Mouse (Mus musculus) liver, embryonic 16.5 days (tissue): ENCODE measurements around the gene Cldn2. TPM values are rescaled to one million over a fixed set of nuclear protein-coding genes. Genes with fewer than 3 reads are reported as not detected.

ENCODE experiments used
- ATAC-seq: fragments of 200-750 bp; cut with Nextera tagmentation; 2 replicates; pipeline ENCODE4 v1.8.0; 2017; ENCODE audit warnings: low read depth, mild to moderate bottlenecking, moderate number of reproducible peaks, moderate library complexity
- H3K27ac ChIP-seq: fragments of 300-500 bp; sonication (generic); 2 replicates; pipeline ENCODE4 v1.5.1; 2014; ENCODE audit warnings: mild to moderate bottlenecking, low read length
- H3K27me3 ChIP-seq: fragments of 300-500 bp; sonication (generic); 2 replicates; pipeline ENCODE4 v1.6.1; 2014; ENCODE audit warnings: low read depth, low read length, mixed read lengths; ENCODE audit not compliant: control insufficient read depth, insufficient read depth
- H3K36me3 ChIP-seq: fragments of 300-500 bp; sonication (generic); 2 replicates; pipeline ENCODE4 v1.6.1; 2014; ENCODE audit warnings: mild to moderate bottlenecking; ENCODE audit not compliant: control insufficient read depth, insufficient read depth
- H3K4me1 ChIP-seq: fragments of 300-500 bp; sonication (generic); 2 replicates; pipeline ENCODE4 v1.6.1; 2014; ENCODE audit warnings: low read depth, low read length, mixed read lengths; ENCODE audit not compliant: control insufficient read depth
- H3K4me2 ChIP-seq: fragments of 300-500 bp; sonication (generic); 2 replicates; pipeline ENCODE4 v1.6.1; 2014; ENCODE audit warnings: low read depth, low read length, mixed read lengths
- H3K4me3 ChIP-seq: fragments of 300-500 bp; sonication (generic); 2 replicates; pipeline ENCODE4 v1.5.1; 2014; ENCODE audit warnings: low read depth, mild to moderate bottlenecking, low read length
- H3K9ac ChIP-seq: fragments of 300-500 bp; sonication (generic); 2 replicates; pipeline ENCODE4 v1.6.1; 2014; ENCODE audit warnings: low read depth, low read length
- H3K9me3 ChIP-seq: fragments of 300-500 bp; sonication (generic); replicated peaks from 2 replicates; pipeline ENCODE4 v1.6.1; 2016; ENCODE audit warnings: low read length; ENCODE audit not compliant: control insufficient read depth
- WGBS: fragments of 180-500 bp; shearing (Covaris S2); extraction: QIAGEN DNeasy Blood & Tissue Kit; methylation state at CpG from one replicate; pipeline ENCODE4 v1.1.7; 2014; ENCODE audit not compliant: insufficient replicate concordance; 5-methylcytosine and 5-hydroxymethylcytosine counted together
- polyA plus RNA-seq: library from polyadenylated mRNA; unstranded; fragments of >200 nt; fragmentation: Nextera tagmentation; extraction: Ambion mirVana; gene quantifications from 2 replicates; pipeline ENCODE4 v1.2.1, GENCODE M21; 2015

Gene Cldn2
- polyA plus RNA-seq, 1 experiment from 2014 or later = 1.8 TPM

DNA sequence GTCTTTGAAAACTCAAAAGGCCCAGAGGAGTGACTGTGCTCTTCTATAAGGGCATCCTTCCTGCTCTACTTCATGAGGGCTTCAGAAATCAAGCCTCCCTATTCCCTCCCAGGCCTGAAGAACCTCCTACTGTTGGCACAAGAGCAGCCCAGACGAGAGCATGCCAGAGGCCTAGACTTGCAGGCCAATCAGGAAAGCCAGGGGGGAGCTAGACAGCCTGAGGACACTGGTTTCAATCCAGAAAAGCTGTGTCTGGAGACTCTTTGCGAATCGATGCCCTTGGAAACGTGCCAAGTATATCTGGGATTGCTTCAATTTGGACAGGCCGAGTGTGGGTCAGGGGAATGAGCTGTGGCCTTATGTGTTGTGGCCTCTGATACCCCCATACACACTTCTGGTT, 21.2 kb upstream of the Cldn2 start:
- 42% methylated on average over 5 of the region's 5 CpGs for WGBS
- Histone ChIP-seq H3K4me2 (no peak overlapping the region), H3K4me3 (no peak overlapping the region), H3K9ac (no peak overlapping the region), H3K4me1 (peaks cover 6% of the 10 kb centered on the region), H3K27me3 (no peaks in the 10 kb centered on the region), H3K9me3 (no peaks in the 10 kb centered on the region), H3K36me3 (no peaks in the 10 kb centered on the region), H3K27ac (no peak overlapping the region)
- no peak for ATAC-seq

DNA sequence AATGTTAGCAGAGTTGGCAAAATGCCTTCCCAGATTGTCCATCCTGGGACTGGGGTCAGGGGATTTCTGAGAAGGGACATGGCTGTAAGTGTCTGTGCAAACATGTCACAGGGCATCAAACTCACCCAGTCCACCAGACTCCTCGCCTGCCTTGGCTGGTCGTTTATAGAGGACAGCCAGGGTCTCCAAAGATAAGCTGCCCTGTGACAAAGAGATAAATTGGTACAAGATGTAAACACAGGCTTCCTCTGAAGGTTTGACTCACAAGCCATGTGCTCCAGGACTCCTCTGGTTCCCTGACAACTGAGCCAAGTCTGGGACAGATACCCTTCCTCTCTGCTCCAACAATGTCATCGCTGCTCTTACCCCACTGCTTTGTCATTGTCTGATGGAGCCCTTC, 19.6 kb upstream of the Cldn2 start:
- Histone ChIP-seq H3K4me2 (no peak overlapping the region), H3K4me1 (peaks cover 6% of the 10 kb centered on the region), H3K9me3 (no peaks in the 10 kb centered on the region), H3K27me3 (no peaks in the 10 kb centered on the region), H3K36me3 (no peaks in the 10 kb centered on the region), H3K4me3 (no peak overlapping the region), H3K27ac (no peak overlapping the region; the same call in 1 of the 2 replicates), H3K9ac (no peak overlapping the region)
- 20% methylated on average over 3 of the region's 3 CpGs for WGBS
- ATAC-seq = peak; percentile 70

DNA sequence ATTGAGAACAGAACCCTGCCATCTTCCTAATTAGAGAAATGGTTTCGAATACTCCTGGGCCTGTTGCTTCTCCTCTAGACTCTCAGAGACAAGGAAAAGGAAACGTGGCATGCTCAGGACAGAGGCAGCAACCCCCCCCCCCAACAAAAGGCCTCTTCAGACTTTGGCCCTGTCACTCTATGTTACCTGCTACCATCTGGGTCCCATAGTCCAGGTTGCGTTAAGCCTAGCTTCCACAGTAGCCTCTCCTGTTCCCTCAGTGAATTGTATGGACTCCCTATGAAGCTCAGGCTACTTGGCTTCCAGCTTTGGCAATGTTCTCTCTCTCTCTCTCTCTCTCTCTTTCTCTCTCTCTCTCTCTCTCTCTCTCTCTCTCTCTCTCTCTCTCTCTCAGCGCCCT, 19.1 kb upstream of the Cldn2 start:
- no peak for ATAC-seq
- Histone ChIP-seq H3K9me3 (no peaks in the 10 kb centered on the region), H3K27ac (no peak overlapping the region)

DNA sequence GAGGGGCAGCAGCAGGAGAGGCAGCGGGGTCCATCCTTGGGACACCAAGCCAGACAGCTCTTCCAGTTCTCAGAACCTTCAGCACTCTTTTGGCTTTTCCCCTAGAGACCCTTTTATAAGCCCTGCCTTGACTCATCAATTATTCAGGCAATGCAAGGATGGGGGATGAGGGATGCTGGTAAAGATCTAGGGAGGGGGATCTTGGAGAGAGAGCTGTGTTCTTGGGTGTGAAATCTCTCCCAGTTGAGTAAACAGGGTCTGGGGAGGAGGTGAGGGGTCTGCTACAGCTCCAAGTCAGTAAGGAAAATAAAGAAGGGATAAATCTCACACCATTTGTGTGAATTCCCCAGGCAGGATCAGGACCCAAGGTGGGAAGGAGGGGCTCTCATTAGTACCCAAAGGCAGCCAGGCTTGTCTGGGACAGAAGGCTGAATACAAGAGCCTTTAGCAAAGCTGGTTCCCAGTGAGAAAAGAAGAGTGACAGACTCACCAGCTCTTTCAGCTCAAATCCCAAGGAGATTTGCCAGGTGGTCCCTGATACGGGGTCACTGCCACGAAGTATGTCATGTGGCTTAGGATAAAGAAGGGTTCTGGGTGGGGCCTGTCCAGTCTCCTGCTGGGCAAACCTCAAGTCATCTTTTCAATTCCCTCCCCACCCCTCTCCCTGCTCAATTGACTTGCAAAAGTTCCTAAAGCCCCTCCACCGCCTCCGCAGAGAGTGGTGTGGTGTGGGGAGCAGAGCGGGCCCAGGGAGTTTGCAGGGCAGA, 18.2 kb upstream of the Cldn2 start, which contains the start of gene Ripply1:
Gene Ripply1, minus strand, starts transcription at position 76 of the 767 bp plus-strand sequence.
- H3K4me2 ChIP-seq = no peak within 1 kb of the TSS
- H3K9me3 ChIP-seq = no peaks in the 10 kb centered on the region
- no peak within 1 kb of the TSS for H3K9ac ChIP-seq
- 54% methylated on average over 6 of the region's 6 CpGs for WGBS
- H3K27me3 ChIP-seq = no peaks in the 10 kb centered on the region
- no peaks in the 10 kb centered on the region for H3K36me3 ChIP-seq
- H3K27ac ChIP-seq = no peak within 1 kb of the TSS; the same call in 1 of the 2 replicates
- H3K4me3 ChIP-seq = no peak within 1 kb of the TSS
- H3K4me1 ChIP-seq = peaks cover 6% of the 10 kb centered on the region
- ATAC-seq = no peak

More for the DNA sequence above, 19.1 kb upstream of the Cldn2 start:
- Histone ChIP-seq H3K4me3 (no peak overlapping the region), H3K9ac (no peak overlapping the region), H3K36me3 (no peaks in the 10 kb centered on the region), H3K27me3 (no peaks in the 10 kb centered on the region), H3K4me1 (peaks cover 6% of the 10 kb centered on the region), H3K4me2 (no peak overlapping the region)
- WGBS = 59% methylated on average over 4 of the region's 4 CpGs

DNA sequence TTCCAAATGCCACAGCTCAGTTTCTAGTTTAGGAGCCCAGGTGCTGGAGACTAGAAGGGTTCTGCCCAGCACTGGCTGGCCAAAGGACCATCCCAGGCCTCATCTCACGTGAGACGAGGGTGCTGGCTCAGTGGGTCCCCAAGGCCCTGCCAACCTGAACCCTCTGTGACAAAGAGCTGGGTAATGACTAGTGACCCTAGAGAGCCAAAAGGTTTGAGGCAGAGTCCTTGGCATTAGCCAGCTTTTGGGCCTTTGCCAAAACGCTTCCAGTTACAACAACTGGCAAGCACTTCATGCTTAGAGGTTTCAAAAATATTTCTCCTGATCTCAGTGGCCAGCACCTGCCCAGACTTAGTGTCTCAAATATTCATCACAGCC, 17.6 kb upstream of the Cldn2 start:
- Histone ChIP-seq H3K4me3 (no peak overlapping the region), H3K9me3 (no peaks in the 10 kb centered on the region), H3K9ac (no peak overlapping the region), H3K4me2 (no peak overlapping the region), H3K36me3 (no peaks in the 10 kb centered on the region), H3K4me1 (peaks cover 6% of the 10 kb centered on the region), H3K27me3 (no peaks in the 10 kb centered on the region), H3K27ac (no peak overlapping the region)
- no peak for ATAC-seq
- 58% methylated on average over 3 of the region's 3 CpGs for WGBS

DNA sequence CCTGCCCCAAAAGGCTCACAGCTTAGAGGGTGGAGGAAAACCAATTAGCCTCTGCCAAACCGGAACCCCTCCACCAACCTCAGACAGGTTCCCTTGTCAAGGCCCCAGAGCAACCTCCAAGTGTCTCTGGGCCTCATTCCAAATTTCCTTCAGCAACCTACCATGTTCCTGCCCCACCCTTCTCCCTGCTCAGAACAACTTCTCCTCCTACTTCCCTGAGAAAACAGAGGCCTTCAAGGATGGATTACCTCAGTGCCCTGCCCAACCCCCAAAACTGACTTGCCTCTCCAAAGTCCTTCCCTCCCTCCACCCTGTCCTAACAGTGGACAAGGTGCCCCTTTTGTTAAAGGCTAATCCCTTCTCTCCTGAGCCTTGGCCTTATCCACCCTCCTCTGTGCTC, 14.9 kb upstream of the Cldn2 start:
- ATAC-seq = no peak

DNA sequence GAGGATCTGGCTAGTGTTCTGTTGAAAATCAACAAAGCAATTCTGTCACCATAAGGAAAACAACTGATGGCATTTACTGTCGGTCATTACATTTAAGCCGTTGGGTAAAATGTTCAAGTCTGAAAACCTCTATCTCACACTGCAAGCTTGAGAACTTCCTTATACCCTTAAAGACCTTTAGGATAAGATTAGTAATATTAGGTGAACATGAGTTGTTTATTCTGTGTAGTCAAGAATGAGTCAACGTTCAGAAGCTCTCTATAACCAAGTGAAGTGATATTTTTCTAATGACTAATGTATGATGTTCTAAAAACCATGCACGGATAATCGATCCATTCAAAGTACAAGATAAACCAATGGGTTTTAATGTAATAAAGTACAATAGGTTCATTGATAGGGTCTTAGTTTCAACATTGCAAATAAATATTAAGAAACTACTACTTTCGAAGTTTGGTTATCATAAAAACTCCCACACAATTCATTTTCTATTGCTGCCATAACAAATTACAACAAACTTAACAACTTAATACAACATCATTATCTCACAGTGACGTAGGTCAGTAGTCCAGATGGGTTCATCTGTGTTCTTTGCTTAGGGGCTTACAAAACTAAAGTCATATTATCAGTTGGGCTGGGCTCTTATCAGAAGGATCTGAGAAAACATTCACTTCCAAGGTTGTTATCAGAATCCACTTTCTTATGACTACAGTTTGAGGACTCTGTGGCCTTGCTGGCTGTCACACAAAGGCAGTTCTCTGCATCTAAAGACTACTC, 6.4 kb upstream of the Cldn2 start:
- 64% methylated on average over 7 of the region's 7 CpGs for WGBS
- no peak overlapping the region for H3K27ac ChIP-seq
- H3K9ac ChIP-seq = no peak overlapping the region
- H3K4me3 ChIP-seq = no peak overlapping the region
- H3K9me3 ChIP-seq = no peaks in the 10 kb centered on the region
- H3K4me1 ChIP-seq = no peaks in the 10 kb centered on the region
- ATAC-seq = no peak
- H3K27me3 ChIP-seq = no peaks in the 10 kb centered on the region
- H3K4me2 ChIP-seq = no peak overlapping the region
- H3K36me3 ChIP-seq = no peaks in the 10 kb centered on the region

More for the DNA sequence above, 14.9 kb upstream of the Cldn2 start:
- H3K4me3 ChIP-seq = no peak overlapping the region
- no peak overlapping the region for H3K27ac ChIP-seq
- no peak overlapping the region for H3K4me2 ChIP-seq
- no peaks in the 10 kb centered on the region for H3K9me3 ChIP-seq
- peaks cover 5% of the 10 kb centered on the region for H3K4me1 ChIP-seq
- no peaks in the 10 kb centered on the region for H3K36me3 ChIP-seq
- H3K9ac ChIP-seq = no peak overlapping the region
- 28% methylated on average over 1 of the region's 1 CpGs for WGBS
- no peaks in the 10 kb centered on the region for H3K27me3 ChIP-seq

DNA sequence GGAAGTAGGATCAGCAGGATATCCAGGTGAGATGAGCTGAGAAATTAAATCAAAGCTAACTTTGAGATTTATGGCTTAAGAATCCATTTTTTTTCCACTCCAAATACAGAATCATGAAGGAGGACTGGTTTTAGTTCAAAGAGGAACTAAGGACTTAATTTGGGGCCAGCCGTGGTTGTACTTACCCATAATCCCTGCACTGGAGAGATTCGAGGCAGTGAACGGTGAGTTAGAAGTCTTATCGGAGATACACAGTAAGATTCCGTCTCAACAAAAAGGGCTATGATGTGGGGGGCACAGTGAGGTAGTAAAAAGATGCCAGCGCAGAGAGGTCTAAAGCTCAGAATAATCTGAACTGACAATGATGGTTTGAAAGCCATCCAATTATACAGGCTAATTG, 4.6 kb upstream of the Cldn2 start:
- Histone ChIP-seq H3K4me1 (no peaks in the 10 kb centered on the region), H3K4me3 (no peak overlapping the region), H3K27me3 (no peaks in the 10 kb centered on the region; the same call in 1 of the 2 replicates), H3K4me2 (no peak overlapping the region), H3K9ac (no peak overlapping the region), H3K27ac (no peak overlapping the region), H3K36me3 (no peaks in the 10 kb centered on the region), H3K9me3 (no peaks in the 10 kb centered on the region)
- no peak for ATAC-seq
- WGBS = 60% methylated on average over 6 of the region's 6 CpGs

DNA sequence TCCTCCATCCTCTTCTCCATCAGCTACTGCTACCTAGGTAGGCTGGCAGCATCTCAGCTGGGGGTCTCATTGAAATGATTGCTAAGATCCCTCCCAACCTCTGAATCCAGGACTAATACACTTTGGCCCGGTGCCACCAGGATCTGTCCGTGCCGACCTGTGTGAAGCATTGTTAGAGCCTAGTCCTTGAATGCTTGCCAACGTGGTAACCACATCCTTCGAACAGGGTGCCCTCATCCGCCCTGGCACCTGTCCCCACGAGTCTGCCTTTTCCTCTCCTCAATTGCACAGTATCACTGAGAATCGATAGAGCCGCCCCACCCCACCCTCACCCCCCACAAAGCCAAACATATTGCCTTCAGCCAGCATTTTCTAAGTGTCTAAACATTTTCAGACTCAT, 2.8 kb upstream of the Cldn2 start:
- H3K27me3 ChIP-seq = no peaks in the 10 kb centered on the region; the same call in 1 of the 2 replicates
- H3K4me1 ChIP-seq = no peaks in the 10 kb centered on the region
- no peak overlapping the region for H3K9ac ChIP-seq
- no peak overlapping the region for H3K4me2 ChIP-seq
- H3K4me3 ChIP-seq = no peak overlapping the region
- WGBS = 75% methylated on average over 9 of the region's 9 CpGs
- no peak overlapping the region for H3K27ac ChIP-seq
- H3K9me3 ChIP-seq = no peaks in the 10 kb centered on the region
- H3K36me3 ChIP-seq = no peaks in the 10 kb centered on the region
- ATAC-seq = no peak
